Mouse (Mus musculus): Measurements from ENCODE around the gene Myo9a. TPM values are rescaled to one million over a fixed set of nuclear protein-coding genes. Genes with fewer than 3 reads are reported as not detected.

Gene Myo9a
- polyA plus RNA-seq, 1 experiment, result 4.6 TPM

GRCm38 (mm10) chr9:59733075-59733474 is 17.6 kb upstream of the Myo9a start:
- peaks cover 9% of the 10 kb centered on the region; the same call in 1 of the 2 replicates for H3K4me1 ChIP-seq (ENCODE audit: control insufficient read depth, insufficient read depth, low read length)
- H3K27ac ChIP-seq (ENCODE audit: insufficient read depth, low read depth, low read length), result no peak overlapping the region
- H3K27me3 ChIP-seq (replicated peaks; ENCODE audit: control insufficient read depth, insufficient read depth, low read length), result no peaks in the 10 kb centered on the region
- no peak for DNase-seq
- H3K4me3 ChIP-seq (ENCODE audit: insufficient read depth, low read depth, low read length), result no peak overlapping the region
- TF ChIP-seq CTCF (conservative IDR thresholded peaks at IDR 0.05; ENCODE audit: insufficient read depth, insufficient read length, low read depth, low read length) (no peak), POLR2A (IDR thresholded peaks at IDR 0.05; ENCODE audit: low read depth, low read length) (no peak)
- 76% methylated on average over 6 of the region's 6 CpGs for WGBS
- H3K36me3 ChIP-seq (ENCODE audit: control insufficient read depth, insufficient read depth, low read length), result peaks cover 1% of the 10 kb centered on the region; the same call in 1 of the 2 replicates

GRCm38 (mm10) chr9:59735394-59735793 is 15.3 kb upstream of the Myo9a start:
- H3K4me3 ChIP-seq (ENCODE audit: insufficient read depth, low read depth, low read length), result no peak overlapping the region
- peaks cover 3% of the 10 kb centered on the region; the same call in 1 of the 2 replicates for H3K4me1 ChIP-seq (ENCODE audit: control insufficient read depth, insufficient read depth, low read length)
- no peak for DNase-seq
- no peak overlapping the region for H3K27ac ChIP-seq (ENCODE audit: insufficient read depth, low read depth, low read length)
- 50% methylated on average over 4 of the region's 4 CpGs for WGBS
- H3K36me3 ChIP-seq (ENCODE audit: control insufficient read depth, insufficient read depth, low read length), result peaks cover 1% of the 10 kb centered on the region; the same call in 1 of the 2 replicates
- no peak for TF ChIP-seq CTCF (conservative IDR thresholded peaks at IDR 0.05; ENCODE audit: insufficient read depth, insufficient read length, low read depth, low read length)
- no peak for TF ChIP-seq POLR2A (IDR thresholded peaks at IDR 0.05; ENCODE audit: low read depth, low read length)
- H3K27me3 ChIP-seq (replicated peaks; ENCODE audit: control insufficient read depth, insufficient read depth, low read length), result no peaks in the 10 kb centered on the region

GRCm38 (mm10) chr9:59740593-59740992 is 10.1 kb upstream of the Myo9a start:
- peak overlapping the region; percentile 55; the same call in 1 of the 2 replicates for H3K27ac ChIP-seq (ENCODE audit: insufficient read depth, low read depth, low read length)
- H3K27me3 ChIP-seq (replicated peaks; ENCODE audit: control insufficient read depth, insufficient read depth, low read length), result no peaks in the 10 kb centered on the region
- TF ChIP-seq POLR2A (IDR thresholded peaks at IDR 0.05; ENCODE audit: low read depth, low read length) (no peak), CTCF (conservative IDR thresholded peaks at IDR 0.05; ENCODE audit: insufficient read depth, insufficient read length, low read depth, low read length) (no peak)
- peaks cover 5% of the 10 kb centered on the region; the same call in 1 of the 2 replicates for H3K4me1 ChIP-seq (ENCODE audit: control insufficient read depth, insufficient read depth, low read length)
- WGBS, result 31% methylated on average over 2 of the region's 2 CpGs
- peaks cover 1% of the 10 kb centered on the region; the same call in 1 of the 2 replicates for H3K36me3 ChIP-seq (ENCODE audit: control insufficient read depth, insufficient read depth, low read length)
- peak; percentile 69 for DNase-seq
- no peak overlapping the region for H3K4me3 ChIP-seq (ENCODE audit: insufficient read depth, low read depth, low read length)

- TF ChIP-seq CTCF (conservative IDR thresholded peaks at IDR 0.05; ENCODE audit: insufficient read depth, insufficient read length, low read depth, low read length) (no peak), POLR2A (IDR thresholded peaks at IDR 0.05; ENCODE audit: low read depth, low read length) (no peak)
- Histone ChIP-seq H3K4me3 (ENCODE audit: insufficient read depth, low read depth, low read length) (no peak overlapping the region), H3K4me1 (ENCODE audit: control insufficient read depth, insufficient read depth, low read length) (peaks cover 5% of the 10 kb centered on the region; the same call in 1 of the 2 replicates), H3K36me3 (ENCODE audit: control insufficient read depth, insufficient read depth, low read length) (no peaks in the 10 kb centered on the region), H3K27ac (ENCODE audit: insufficient read depth, low read depth, low read length) (no peak overlapping the region), H3K27me3 (replicated peaks; ENCODE audit: control insufficient read depth, insufficient read depth, low read length) (no peaks in the 10 kb centered on the region)
- no peak for DNase-seq
- 94% methylated on average over 3 of the region's 3 CpGs for WGBS
Measured at GRCm38 (mm10) chr9:59743903-59744302, 6.8 kb upstream of the Myo9a start.

- TF ChIP-seq CTCF (conservative IDR thresholded peaks at IDR 0.05; ENCODE audit: insufficient read depth, insufficient read length, low read depth, low read length) (no peak), POLR2A (IDR thresholded peaks at IDR 0.05; ENCODE audit: low read depth, low read length) (no peak)
- H3K27me3 ChIP-seq (replicated peaks; ENCODE audit: control insufficient read depth, insufficient read depth, low read length), result no peaks in the 10 kb centered on the region
- WGBS, result 61% methylated on average over 2 of the region's 2 CpGs
- DNase-seq, result no peak
- no peak overlapping the region for H3K4me3 ChIP-seq (ENCODE audit: insufficient read depth, low read depth, low read length)
- H3K36me3 ChIP-seq (ENCODE audit: control insufficient read depth, insufficient read depth, low read length), result no peaks in the 10 kb centered on the region
- H3K27ac ChIP-seq (ENCODE audit: insufficient read depth, low read depth, low read length), result no peak overlapping the region
- H3K4me1 ChIP-seq (ENCODE audit: control insufficient read depth, insufficient read depth, low read length), result peaks cover 5% of the 10 kb centered on the region
Measured at GRCm38 (mm10) chr9:59748387-59748786, 2.3 kb upstream of the Myo9a start.

- H3K27ac ChIP-seq (ENCODE audit: insufficient read depth, low read depth, low read length), result no peak overlapping the region
- H3K4me3 ChIP-seq (ENCODE audit: insufficient read depth, low read depth, low read length), result no peak overlapping the region
- no peaks in the 10 kb centered on the region for H3K27me3 ChIP-seq (replicated peaks; ENCODE audit: control insufficient read depth, insufficient read depth, low read length)
- no peaks in the 10 kb centered on the region for H3K36me3 ChIP-seq (ENCODE audit: control insufficient read depth, insufficient read depth, low read length)
- DNase-seq, result peak; percentile 30
- peaks cover 5% of the 10 kb centered on the region for H3K4me1 ChIP-seq (ENCODE audit: control insufficient read depth, insufficient read depth, low read length)
- TF ChIP-seq CTCF (conservative IDR thresholded peaks at IDR 0.05; ENCODE audit: insufficient read depth, insufficient read length, low read depth, low read length) (no peak), POLR2A (IDR thresholded peaks at IDR 0.05; ENCODE audit: low read depth, low read length) (no peak)
- WGBS, result 57% methylated on average over 11 of the region's 11 CpGs
Measured at GRCm38 (mm10) chr9:59748969-59749368, 1.7 kb upstream of the Myo9a start.

- no peaks in the 10 kb centered on the region for H3K27me3 ChIP-seq (replicated peaks; ENCODE audit: control insufficient read depth, insufficient read depth, low read length)
- DNase-seq, result no peak
- WGBS, result 20% methylated on average over 12 of the region's 12 CpGs
- TF ChIP-seq CTCF (conservative IDR thresholded peaks at IDR 0.05; ENCODE audit: insufficient read depth, insufficient read length, low read depth, low read length) (no peak), POLR2A (IDR thresholded peaks at IDR 0.05; ENCODE audit: low read depth, low read length) (no peak)
- no peak overlapping the region for H3K4me3 ChIP-seq (ENCODE audit: insufficient read depth, low read depth, low read length)
- no peaks in the 10 kb centered on the region for H3K36me3 ChIP-seq (ENCODE audit: control insufficient read depth, insufficient read depth, low read length)
- H3K27ac ChIP-seq (ENCODE audit: insufficient read depth, low read depth, low read length), result no peak overlapping the region
- H3K4me1 ChIP-seq (ENCODE audit: control insufficient read depth, insufficient read depth, low read length), result peaks cover 5% of the 10 kb centered on the region
Measured at GRCm38 (mm10) chr9:59749581-59750265, 973 bp upstream of the Myo9a start.
